7 mouse cellular contexts compared by ENCODE assay signal in the genomic region with DNA sequence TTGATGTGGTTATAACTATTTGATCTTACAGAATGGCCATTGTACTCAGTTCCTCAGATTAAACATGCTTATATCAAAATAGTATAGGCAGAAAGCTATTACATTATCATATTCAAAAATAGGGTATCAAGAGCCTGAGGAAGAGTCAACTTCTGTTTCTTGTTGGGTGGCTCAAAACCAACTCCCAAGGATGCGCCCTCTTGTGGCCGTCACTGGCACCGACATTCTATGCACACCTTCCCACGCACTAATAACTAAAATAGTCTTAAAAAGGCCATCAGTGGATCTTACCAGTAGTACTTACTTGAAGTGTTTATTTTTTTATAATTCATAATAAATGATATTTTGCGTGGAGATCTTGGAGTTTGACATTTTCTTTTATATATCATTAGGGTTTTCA. TPM values are rescaled to one million over a fixed set of nuclear protein-coding genes. Genes with fewer than 3 reads are reported as not detected.
DNase-seq lines count a peak whose midpoint lies in the region; ATAC-seq and TF ChIP-seq lines count a peak whose summit lies in the region.

No protein-coding gene starts in this region.

- peak; percentile 84 for DNase-seq in midbrain, embryonic 14.5 days
- no peak for DNase-seq in Patski (ENCODE audit: low read depth, low spot score)
- DNase-seq in cerebellum, postnatal 25 days = peak; percentile 41 to 73
- peak; percentile 59 to 79 for DNase-seq in heart, postnatal 36 days
- peak; percentile 51 for DNase-seq in liver, embryonic 11.5 days (ENCODE audit: low spot score)
- peak; percentile 36 to 71 for DNase-seq in right cerebral cortex, adult 2 months (ENCODE audit: low spot score in 2 of 2)

- H3K27ac ChIP-seq in midbrain, embryonic 14.5 days (replicated peaks; ENCODE audit: low read depth, low read length) = no peak overlapping the region
- H3K27ac ChIP-seq in midbrain, embryonic 13.5 days = no peak overlapping the region
- no peak overlapping the region for H3K27ac ChIP-seq in liver, embryonic 11.5 days (ENCODE audit: low read depth, low read length)

- WGBS in midbrain, embryonic 14.5 days = 26% methylated on average over 5 of the region's 5 CpGs
- 26% methylated on average over 5 of the region's 5 CpGs for WGBS in midbrain, embryonic 13.5 days
- 31% methylated on average over 5 of the region's 5 CpGs for WGBS in liver, embryonic 11.5 days

- no peak for ATAC-seq in midbrain, embryonic 14.5 days (ENCODE audit: low FRiP score, low TSS enrichment)
- ATAC-seq in midbrain, embryonic 13.5 days = no peak
- no peak for ATAC-seq in Patski
- no peak for ATAC-seq in liver, embryonic 11.5 days (replicated peaks; ENCODE audit: low FRiP score)

- CTCF ChIA-PET in Patski (lab: Charles Lee) = interaction anchor here (1.2 to 4.1 kb wide), 7 partner anchors 9 to 644 kb away, joined by 3 to 30 read pairs (median 6); no protein-coding TSS in a partner anchor

- H3K9me3 ChIP-seq in midbrain, embryonic 14.5 days (ENCODE audit: control insufficient read depth, low read length) = no peaks in the 10 kb centered on the region
- no peaks in the 10 kb centered on the region for H3K9me3 ChIP-seq in midbrain, embryonic 13.5 days
- no peaks in the 10 kb centered on the region for H3K9me3 ChIP-seq in liver, embryonic 11.5 days (ENCODE audit: control insufficient read depth, low read length)

- peaks cover 9% of the 10 kb centered on the region; the same call in 1 of the 2 replicates for H3K4me1 ChIP-seq in midbrain, embryonic 14.5 days (ENCODE audit: control insufficient read depth, insufficient read depth, low read length)
- peaks cover 24% of the 10 kb centered on the region for H3K4me1 ChIP-seq in midbrain, embryonic 13.5 days (replicated peaks)
- peaks cover 6% of the 10 kb centered on the region; the same call in 1 of the 2 replicates for H3K4me1 ChIP-seq in liver, embryonic 11.5 days (replicated peaks; ENCODE audit: control insufficient read depth, insufficient read depth, low read length)

- H3K27me3 ChIP-seq in midbrain, embryonic 14.5 days (ENCODE audit: control insufficient read depth, insufficient read depth, low read length) = no peaks in the 10 kb centered on the region
- no peaks in the 10 kb centered on the region for H3K27me3 ChIP-seq in midbrain, embryonic 13.5 days
- H3K27me3 ChIP-seq in Patski = peaks cover 4% of the 10 kb centered on the region
- H3K27me3 ChIP-seq in liver, embryonic 11.5 days (replicated peaks; ENCODE audit: control insufficient read depth, insufficient read depth, low read length) = no peaks in the 10 kb centered on the region

- H3K9ac ChIP-seq in midbrain, embryonic 14.5 days (replicated peaks; ENCODE audit: low read length) = no peak overlapping the region
- no peak overlapping the region for H3K9ac ChIP-seq in midbrain, embryonic 13.5 days (replicated peaks)
- no peak overlapping the region for H3K9ac ChIP-seq in liver, embryonic 11.5 days (ENCODE audit: low read depth, low read length)

- H3K4me2 ChIP-seq in midbrain, embryonic 14.5 days (ENCODE audit: low read length) = no peak overlapping the region
- H3K4me2 ChIP-seq in midbrain, embryonic 13.5 days (replicated peaks) = no peak overlapping the region
- H3K4me2 ChIP-seq in liver, embryonic 11.5 days = no peak overlapping the region

- H3K36me3 ChIP-seq in midbrain, embryonic 14.5 days (ENCODE audit: control insufficient read depth, insufficient read depth, low read length) = peaks cover 23% of the 10 kb centered on the region
- H3K36me3 ChIP-seq in midbrain, embryonic 13.5 days = peaks cover 32% of the 10 kb centered on the region
- peaks cover 15% of the 10 kb centered on the region for H3K36me3 ChIP-seq in liver, embryonic 11.5 days (ENCODE audit: control insufficient read depth, insufficient read depth, low read length)

- in situ Hi-C loops in Patski (cut with MboI; ENCODE audit: low pct_unique_long_range_greater_than_20kb) = no loop called here

- POLR2A ChIA-PET in Patski (lab: Charles Lee) = no interaction called here

- intact Hi-C loops in heart, postnatal 36 days (cut with DNase I) = no loop called here

- TF ChIP-seq CTCF in Patski (IDR thresholded peaks at IDR 0.05) = peak; percentile 80

- H3K4me3 ChIP-seq in midbrain, embryonic 14.5 days (replicated peaks; ENCODE audit: low read depth, low read length) = no peak overlapping the region
- no peak overlapping the region for H3K4me3 ChIP-seq in midbrain, embryonic 13.5 days (replicated peaks)
- no peak overlapping the region for H3K4me3 ChIP-seq in liver, embryonic 11.5 days (ENCODE audit: low read depth, low read length)

RNA-seq across cellular contexts. Expression of a gene that starts 4.8 kb away (rescaled TPM):
- 39.6 and 40.7 TPM in 2 replicates for polyA plus RNA-seq in midbrain, embryonic 14.5 days (2014; fragmentation: Nextera tagmentation; extraction: Ambion mirVana)
- 45.5 and 46.7 TPM in 2 replicates for polyA plus RNA-seq in midbrain, embryonic 13.5 days (2015; fragmentation: Nextera tagmentation; extraction: Ambion mirVana)
- polyA plus RNA-seq in Patski (2021) = 41.9 TPM
- 10 to 100 TPM in 1 of 2 experiments, 1 to 10 TPM in 1; 8.7 to 10.5 TPM for total RNA-seq in heart, postnatal 36 days (2021)
- 86.5 and 92.3 TPM in 2 replicates for polyA plus RNA-seq in liver, embryonic 11.5 days (2014; fragmentation: Nextera tagmentation; extraction: Ambion mirVana)

RNA-seq across cellular contexts. Expression of a gene that starts 29.8 kb away (rescaled TPM):
- polyA plus RNA-seq in midbrain, embryonic 14.5 days (2014; fragmentation: Nextera tagmentation; extraction: Ambion mirVana) = 0.13 and 0.45 TPM in 2 replicates
- polyA plus RNA-seq in midbrain, embryonic 13.5 days (2015; fragmentation: Nextera tagmentation; extraction: Ambion mirVana) = 0.24 and 0.36 TPM in 2 replicates
- 0.21 TPM for polyA plus RNA-seq in Patski (2021)
- 1 to 10 TPM; 3.1 to 4.6 TPM for total RNA-seq in heart, postnatal 36 days (2021)
- 0.57 and 0.67 TPM in 2 replicates for polyA plus RNA-seq in liver, embryonic 11.5 days (2014; fragmentation: Nextera tagmentation; extraction: Ambion mirVana)

RNA-seq across cellular contexts. Expression of a gene that starts 30.3 kb away (rescaled TPM):
- polyA plus RNA-seq in midbrain, embryonic 14.5 days (2014; fragmentation: Nextera tagmentation; extraction: Ambion mirVana) = 104 and 107 TPM in 2 replicates
- polyA plus RNA-seq in midbrain, embryonic 13.5 days (2015; fragmentation: Nextera tagmentation; extraction: Ambion mirVana) = 95.0 and 98.6 TPM in 2 replicates
- 187 TPM for polyA plus RNA-seq in Patski (2021)
- total RNA-seq in heart, postnatal 36 days (2021) = 10 to 100 TPM; 94.7 to 99.9 TPM
- 111 and 114 TPM in 2 replicates for polyA plus RNA-seq in liver, embryonic 11.5 days (2014; fragmentation: Nextera tagmentation; extraction: Ambion mirVana)
